Mouse (Mus musculus) testis, postnatal 14 days (tissue): ENCODE data around the gene Josd1.

Experiments used
- DNase-seq: peaks from one replicate; pipeline ENCODE4 v3.0.0; 2021; ENCODE audit warnings: low spot score

Josd1 gene

GRCm38 (mm10) chr15:79658531-79659375 is 29.0 kb downstream of the Josd1 start, which contains the start of the genes Fam227a and Cby1:
Gene Fam227a, minus strand, starts transcription at chr15:79658956.
Gene Cby1, plus strand, starts transcription at chr15:79659199.
- DNase-seq = peak; percentile 93

GRCm38 (mm10) chr15:79657837-79658530 is 29.7 kb downstream of the Josd1 start:
- peak; percentile 79 for DNase-seq

- DNase-seq = no peak
Observed at GRCm38 (mm10) chr15:79656451-79656850, 31.3 kb downstream of the Josd1 start.

GRCm38 (mm10) chr15:79651481-79651880 is 36.2 kb downstream of the Josd1 start:
- DNase-seq = peak; percentile 51

- DNase-seq = no peak
Observed at GRCm38 (mm10) chr15:79650569-79650968, 37.1 kb downstream of the Josd1 start.

- DNase-seq = no peak
Observed at GRCm38 (mm10) chr15:79648130-79648529, 39.6 kb downstream of the Josd1 start.

- DNase-seq = no peak
Observed at GRCm38 (mm10) chr15:79645483-79645882, 42.2 kb downstream of the Josd1 start.

GRCm38 (mm10) chr15:79641135-79641817 is 46.4 kb downstream of the Josd1 start:
- no peak for DNase-seq

- no peak for DNase-seq
Observed at GRCm38 (mm10) chr15:79630471-79630870, 57.2 kb downstream of the Josd1 start.
